Mouse (Mus musculus): ENCODE data around the gene Car9. TPM values are rescaled to one million over a fixed set of nuclear protein-coding genes. Genes with fewer than 3 reads are reported as not detected.
"Not testable (repeated sequence)": the region's sequence is repeated elsewhere in the genome, so short reads cannot be mapped to it uniquely, and the experiment has no call there.

Car9 gene
- total RNA-seq (2022) = under 1 TPM in 1 of 4 experiments, not detected in 3; 0.65 TPM

DNA sequence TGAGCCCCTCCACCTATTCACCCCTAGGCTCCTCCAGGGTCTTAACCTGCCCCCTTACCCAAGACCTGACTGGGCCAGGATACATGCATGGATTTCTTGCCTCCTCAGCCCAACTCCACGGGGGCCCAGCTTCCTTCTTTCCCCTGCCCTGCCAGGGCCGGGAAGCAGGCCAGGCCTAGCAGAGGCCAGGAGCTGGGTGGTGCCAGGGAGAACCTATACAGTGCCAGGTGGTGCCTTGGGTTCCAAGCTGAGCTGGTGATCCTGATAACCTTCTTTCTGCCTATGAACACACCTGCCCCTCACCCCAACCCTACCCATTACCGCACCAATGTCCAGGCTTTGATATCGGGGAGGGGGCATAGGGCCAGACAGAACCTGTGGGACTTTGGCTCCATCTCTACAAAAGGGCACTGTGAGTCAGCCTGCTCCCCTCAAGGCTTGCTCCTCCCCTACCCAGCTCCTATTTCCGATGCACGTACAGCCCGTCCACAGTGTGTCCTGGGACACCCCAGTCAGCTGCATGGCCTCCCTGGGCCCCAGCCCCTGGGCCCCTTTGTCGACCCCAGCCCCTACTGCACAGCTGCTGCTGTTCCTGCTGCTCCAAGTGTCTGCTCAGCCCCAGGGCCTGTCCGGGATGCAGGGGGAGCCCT is at the start of gene Car9:
Car9 (plus strand) TSS at position 431 of the 650 bp plus-strand sequence.
- DNase-seq (ENCODE audit: low spot score in 2 of 2) = no peak

DNA sequence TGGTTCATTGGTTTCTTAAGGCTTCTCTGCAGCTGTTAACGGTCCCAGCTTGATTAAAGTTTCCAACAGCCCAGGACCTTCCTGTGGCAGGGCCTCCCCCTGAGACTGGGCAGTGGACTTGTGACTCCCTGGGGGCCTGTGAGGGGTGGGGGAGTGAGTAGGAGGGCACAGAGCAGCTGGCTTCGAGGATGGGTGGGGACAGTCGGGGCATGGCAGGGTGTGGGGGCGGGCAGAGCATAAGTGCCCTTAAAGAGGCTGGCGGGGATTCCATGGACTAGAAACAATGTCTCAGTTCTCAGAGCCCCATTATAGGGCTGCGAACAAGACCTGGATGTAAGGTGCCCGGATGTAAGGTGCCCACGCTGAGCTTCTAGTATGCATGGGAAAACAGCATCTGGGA is 49.6 kb upstream of the Car9 start:
- no peak for DNase-seq (ENCODE audit: low spot score in 2 of 2)

DNA sequence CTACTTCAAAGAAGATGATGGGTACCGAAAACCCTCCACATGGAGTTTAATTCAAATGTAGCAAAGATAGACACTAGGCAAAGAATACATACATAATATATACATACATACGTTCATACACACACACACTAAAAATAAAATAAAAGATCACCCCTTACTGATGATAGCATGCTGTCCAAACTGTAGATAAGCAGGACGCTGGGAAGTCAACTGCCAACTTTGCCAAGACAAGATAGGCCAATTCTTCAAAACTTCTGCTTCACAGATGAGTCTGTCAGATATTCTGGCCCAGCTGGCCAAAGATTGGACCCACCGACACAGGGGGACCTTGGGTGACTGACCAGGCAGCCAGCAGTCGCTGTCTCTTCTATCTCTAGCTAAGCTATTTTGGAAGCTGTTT is 43.7 kb upstream of the Car9 start:
- no peak for DNase-seq (ENCODE audit: low spot score in 2 of 2)

DNA sequence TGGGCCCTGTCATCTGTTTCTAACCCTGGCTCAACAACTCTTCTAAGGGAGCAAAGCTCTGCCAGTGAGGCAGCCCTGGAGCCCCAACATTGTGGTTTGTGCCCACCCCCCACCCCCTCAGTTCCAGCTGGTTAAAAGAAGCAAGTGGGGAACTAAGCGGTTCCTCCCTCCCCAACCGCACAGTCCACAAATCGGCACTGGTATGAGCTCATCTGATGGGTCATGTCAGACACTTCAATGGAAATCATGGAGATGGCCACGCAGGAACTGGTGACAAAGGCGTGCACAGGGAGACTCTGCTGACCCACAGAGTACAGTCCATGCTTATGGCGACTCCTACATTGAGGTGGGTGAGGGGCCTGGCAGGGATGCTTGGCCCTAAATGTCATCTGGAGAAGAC is 40.8 kb upstream of the Car9 start:
- no peak for DNase-seq (ENCODE audit: low spot score in 2 of 2)

DNA sequence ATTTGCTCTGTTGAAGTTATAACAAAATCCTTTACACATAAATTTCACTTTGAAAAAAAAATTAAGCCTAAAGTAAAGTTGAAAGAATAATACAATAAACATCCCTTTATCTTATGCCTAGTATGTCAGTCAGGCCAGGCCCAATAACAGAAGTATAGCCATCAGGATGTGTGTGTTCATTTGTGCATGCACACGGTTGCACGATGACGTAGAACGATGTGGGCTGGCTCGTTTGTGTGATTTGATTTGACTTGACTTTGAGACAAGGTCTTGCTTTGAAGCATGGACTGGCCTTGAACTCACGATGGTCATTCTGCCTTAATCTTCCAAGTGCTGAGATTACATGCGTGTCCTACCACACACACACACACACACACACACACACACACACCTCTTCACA is 39.9 kb upstream of the Car9 start:
- DNase-seq (ENCODE audit: low spot score in 2 of 2) = no peak

DNA sequence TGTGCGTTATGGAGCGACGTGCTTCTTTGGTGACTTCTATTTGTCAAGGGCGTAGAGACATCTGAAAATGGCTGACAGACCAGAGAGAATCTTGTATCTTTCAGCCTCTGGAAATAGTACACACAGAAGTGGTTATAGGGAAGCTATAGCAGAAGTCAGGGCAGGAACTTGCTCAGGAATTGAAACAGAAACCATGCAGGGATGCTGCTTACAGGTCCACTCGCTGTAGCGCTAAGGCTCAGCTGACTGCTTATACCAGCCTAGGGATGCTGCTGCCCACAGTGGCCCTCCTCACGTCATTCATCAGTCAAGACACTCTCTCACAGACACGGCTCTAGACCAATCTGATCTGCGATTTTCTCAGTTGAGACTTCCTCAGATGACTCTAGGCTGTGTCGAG is 36.5 kb upstream of the Car9 start:
- DNase-seq (ENCODE audit: low spot score in 2 of 2) = no peak

DNA sequence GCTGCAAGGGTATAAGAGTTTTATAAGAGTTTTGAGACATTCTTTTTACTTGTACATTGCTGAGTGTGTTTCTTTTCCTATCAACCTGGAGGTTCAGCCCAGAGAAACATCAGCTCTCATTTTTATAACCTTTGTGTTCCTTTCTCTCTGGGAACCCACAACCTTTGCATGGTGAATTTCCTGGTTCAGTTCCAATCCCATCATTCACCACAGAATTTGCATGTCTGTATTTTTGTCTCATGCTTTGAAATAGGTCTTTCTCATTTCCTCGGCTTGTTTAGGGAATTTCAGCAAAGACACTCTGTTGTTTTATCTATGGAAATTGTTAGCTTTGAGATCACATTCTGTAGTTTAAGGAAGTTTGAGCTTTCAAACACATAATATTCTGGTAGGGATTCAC is 33.1 kb upstream of the Car9 start:
- no peak for DNase-seq (ENCODE audit: low spot score in 2 of 2)

DNA sequence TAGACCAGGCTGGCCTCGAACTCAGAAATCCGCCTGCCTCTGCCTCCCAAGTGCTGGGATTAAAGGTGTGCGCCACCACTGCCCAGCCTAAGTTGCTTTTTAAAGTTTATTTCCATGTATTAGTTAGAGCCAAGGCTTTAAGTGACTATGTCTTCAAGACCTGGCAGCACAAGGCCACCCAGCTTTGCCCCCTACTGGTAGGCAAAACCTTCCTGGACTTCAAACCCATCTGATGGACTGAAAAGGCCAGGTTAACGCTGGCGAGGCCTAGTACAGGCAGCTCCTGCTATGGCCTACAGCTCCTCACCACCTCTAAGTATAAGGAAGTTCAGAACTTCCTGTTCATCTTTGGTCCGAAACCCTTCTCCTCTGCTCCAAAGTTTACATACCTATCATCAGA is 30.2 kb upstream of the Car9 start:
- no peak for DNase-seq (ENCODE audit: low spot score in 2 of 2)

DNA sequence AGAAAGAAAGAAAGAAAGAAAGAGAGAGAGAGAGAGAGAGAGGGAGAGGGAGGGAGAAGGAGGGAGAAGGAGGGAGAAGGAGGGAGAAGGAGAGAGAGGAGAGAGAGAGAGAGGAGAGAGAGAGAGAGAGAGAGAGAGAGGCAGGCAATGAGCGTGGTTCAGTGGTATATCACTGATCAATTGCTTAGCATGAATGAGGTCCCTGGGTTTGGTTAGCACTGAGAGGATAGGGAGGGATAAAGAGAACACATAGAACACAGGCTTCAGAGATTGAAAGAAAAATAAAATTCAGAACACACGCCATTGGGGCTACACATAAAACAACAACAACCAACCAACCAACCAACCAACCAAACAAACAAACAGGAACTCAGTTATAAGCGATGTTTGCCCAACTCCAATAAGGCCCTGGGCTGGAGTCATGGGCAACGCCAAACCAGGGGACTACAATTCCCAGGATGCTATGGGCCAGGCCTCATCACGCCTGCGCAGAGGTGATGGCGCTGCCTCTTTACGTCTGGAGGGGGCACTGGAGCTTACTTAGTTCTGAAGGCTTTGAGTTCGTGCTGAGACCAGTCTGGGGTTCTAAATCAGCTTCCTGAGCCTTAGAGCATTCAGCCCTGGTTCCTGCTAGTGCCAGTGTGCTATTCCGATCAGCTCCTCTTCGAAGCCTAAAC is 28.8 kb upstream of the Car9 start:
- peak; percentile 79 to 80 for DNase-seq (ENCODE audit: low spot score in 2 of 2)

DNA sequence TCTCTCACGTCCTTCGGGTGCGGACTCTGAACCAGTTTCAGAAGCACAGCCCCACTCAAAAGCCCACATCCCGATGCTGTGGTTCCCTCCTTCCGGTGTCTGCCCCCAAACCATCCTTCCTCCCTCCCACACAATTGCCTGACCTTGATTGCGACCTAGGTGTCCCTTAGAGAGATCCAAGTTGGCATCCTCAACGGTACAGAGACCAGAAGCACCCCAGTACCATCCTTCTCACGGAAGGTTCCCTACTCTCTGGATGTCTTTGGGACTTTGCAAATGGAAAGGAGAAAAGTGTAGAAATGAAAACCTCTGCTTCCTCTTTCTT is 28.3 kb upstream of the Car9 start:
- DNase-seq (ENCODE audit: low spot score in 2 of 2) = no peak

DNA sequence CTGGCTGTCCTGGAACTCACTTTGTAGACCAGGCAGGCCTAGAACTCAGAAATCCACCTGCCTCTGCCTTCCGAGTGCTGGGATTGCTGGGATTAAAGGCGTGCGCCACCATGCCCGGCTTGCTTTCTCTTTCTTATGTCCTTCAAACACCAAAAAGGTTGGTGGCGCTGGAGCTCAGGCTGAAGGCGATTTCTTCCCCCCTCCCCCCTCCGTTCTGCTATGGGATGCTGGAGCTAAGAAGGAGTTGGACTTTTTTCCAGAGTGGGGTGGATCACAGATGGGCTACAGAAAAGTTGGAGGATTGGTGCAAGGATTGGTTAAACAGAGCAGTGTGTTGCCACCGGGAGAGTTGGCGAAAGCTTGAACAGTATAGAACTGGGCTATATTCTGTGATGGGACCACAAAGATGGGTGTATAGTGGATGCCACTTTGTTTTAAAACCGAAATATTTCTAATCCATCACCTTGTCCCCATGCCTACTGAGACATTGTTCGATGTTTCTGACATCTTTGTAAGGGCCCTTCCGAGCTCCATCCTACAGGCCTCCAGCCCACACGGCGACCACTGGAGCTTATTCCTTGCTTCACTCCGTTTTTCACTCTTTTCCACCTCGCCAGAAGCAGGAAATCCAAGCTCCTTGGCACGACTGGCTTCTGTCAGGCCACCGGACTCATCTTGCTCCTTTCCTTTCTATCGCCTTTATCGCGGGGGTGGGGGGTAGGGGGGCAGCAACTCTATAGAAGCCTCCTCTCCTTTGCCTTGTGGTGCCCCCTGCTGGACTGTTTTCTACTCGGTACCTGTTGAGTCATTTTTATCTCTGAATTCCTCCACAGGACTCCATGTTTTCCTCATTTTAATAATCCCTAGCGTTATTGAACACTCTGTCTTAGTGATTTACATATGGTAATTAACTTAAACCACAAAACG is 27.6 kb upstream of the Car9 start:
- peak in 1 of 2 experiments; percentile 32 for DNase-seq (ENCODE audit: low spot score in 2 of 2)

DNA sequence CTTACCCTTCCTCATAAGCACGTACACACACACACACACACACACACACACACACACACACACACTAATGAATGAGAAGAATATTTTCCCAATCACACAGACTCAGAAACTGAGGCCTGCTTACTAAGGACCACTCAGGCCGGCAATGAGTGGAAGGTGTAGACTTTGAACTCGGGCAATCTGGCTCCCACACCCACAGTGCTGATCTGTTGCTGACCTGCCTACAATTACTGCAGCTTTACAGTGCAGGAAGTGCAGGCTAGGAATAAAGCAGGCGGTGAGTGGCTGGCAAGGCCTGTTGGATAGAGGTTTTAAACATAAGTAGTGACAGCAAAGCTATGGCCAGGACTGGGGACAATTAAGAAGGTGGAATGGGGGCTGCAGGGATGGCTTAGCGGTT is 25.8 kb upstream of the Car9 start:
- no peak for DNase-seq (ENCODE audit: low spot score in 2 of 2)

DNA sequence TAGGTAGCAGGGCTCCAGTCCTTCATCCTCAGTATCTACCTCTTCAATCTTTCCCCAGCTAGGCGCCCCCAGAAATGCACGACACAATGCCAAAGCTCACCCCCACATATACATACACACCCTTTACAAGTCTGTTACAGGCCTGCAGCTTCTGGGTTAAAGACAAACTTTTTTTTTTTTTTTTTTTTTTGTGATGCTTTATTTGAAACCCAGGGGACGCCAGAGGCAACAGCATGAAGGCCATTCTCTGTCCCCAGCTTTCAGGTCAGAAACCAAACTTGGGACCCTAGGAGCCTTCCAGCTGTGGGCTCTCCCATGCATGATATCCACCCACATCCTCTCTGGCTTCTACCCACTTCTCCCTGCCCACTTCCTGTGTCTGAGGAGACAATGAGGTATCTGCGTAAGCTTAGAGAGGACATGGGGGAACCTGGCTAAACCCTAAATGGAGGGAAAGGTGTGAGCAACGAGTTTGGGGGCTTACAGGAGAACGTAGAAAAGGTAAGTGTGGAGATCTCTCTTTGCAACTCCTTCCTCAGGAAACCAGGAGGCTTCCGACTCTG is 24.8 kb upstream of the Car9 start:
- DNase-seq (ENCODE audit: low spot score in 2 of 2) = no peak

DNA sequence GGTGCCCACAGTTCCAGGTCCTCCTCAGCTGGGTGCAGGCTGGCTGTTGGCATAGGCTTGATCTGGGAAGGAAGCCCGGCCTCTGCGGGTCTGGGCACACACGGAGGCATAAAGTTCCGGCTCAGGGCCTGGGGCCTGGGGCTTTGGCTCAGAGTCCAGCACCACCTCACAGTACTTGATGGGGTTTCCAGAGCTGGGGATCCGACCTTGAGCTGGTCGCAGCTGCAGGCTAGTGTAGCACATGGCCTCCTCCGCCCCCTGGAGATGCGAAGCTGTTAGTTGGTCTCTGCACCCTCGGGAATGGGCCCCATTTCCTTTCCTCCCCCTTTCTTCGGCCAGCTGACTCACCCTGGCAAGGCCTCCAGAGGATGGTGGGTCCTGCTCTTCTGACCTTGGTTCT is 24.2 kb upstream of the Car9 start:
- no peak for DNase-seq (ENCODE audit: low spot score in 2 of 2)

DNA sequence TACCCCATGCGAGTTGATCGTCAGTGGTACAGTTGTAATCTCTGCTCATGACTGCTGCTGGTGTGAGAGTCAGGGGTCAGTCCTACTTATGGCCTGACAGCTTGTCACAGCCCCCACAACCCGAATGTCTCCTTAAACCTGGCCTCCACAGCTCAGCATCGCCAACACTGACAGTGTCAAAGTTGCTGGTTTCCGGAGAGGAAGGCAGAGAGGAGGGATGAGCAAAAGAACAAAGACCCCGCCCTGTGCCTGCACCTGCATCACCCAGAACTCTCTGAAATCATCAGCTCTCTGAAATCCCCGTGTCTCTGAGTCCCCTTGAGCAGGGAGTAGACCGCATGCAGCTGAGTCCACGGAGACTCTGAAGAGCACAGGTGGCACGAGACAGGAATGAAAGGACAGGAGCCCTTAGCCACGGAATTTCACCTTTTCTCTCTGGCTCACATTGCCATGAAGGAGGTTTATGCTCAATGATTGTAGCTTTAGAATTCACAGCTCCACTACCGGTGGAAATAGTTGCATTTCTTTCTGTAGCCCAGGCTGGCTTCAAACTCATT is 23.2 kb upstream of the Car9 start, which contains the start of gene Sit1:
Sit1 (minus strand) TSS at position 200 of the 557 bp plus-strand sequence.
- no peak for DNase-seq (ENCODE audit: low spot score in 2 of 2)

DNA sequence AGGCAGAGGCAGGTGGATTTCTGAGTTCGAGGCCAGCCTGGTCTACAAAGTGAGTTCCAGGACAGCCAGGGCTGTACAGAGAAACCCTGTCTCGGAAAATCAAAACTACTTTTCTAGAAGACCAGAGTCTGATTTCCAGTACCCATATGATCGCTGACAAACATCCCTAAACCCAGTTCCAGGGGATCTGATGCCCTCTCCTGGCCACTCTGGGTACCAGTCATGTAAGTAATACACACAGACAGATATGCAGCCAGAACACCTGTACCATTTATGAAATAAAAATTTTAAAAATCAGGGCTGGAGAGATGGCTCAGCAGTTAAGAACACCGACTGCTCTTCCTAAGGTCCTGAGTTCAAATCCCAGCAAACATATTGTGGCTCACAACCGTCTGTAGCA is 21.1 kb upstream of the Car9 start:
- DNase-seq (ENCODE audit: low spot score in 2 of 2) = not testable (repeated sequence)

DNA sequence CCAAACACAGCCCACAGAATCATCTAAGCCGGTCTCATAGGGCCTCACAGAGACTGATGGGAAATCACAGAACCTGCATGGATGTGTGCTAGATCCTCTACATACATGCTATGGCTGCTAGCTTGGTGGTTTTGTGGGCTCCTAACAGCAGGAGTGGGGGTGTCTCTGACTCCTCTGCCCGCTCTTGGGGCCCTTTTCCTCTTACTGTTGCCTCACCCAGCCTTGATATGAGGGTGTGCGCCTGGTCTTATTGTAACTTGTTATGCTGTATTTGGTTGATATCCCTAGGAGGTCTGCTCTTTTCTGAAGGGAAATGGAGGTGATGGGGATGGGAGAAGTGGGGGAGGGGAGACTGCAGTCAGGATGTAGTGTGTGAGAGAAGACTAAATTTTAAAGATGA is 17.2 kb upstream of the Car9 start:
- no peak for DNase-seq (ENCODE audit: low spot score in 2 of 2)

DNA sequence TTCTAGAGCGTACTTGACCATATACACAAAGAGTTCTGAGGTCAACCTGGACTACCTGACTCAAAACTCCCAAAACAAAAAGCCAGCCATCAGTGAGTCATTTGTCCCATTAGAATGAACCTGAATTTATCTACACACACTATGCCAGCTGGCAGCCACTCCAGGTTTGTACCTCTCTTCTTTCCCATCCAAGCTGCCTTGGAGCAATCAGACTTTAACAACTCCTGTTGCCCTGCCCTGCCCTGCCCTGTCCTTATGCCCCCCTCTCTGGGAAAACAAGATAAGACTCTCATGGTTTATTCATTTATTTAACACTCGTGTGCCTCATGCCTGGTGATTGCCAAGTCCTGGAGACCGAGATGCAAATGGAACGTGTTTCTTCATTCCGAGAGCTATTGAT is 16.0 kb upstream of the Car9 start:
- DNase-seq (ENCODE audit: low spot score in 2 of 2) = no peak

DNA sequence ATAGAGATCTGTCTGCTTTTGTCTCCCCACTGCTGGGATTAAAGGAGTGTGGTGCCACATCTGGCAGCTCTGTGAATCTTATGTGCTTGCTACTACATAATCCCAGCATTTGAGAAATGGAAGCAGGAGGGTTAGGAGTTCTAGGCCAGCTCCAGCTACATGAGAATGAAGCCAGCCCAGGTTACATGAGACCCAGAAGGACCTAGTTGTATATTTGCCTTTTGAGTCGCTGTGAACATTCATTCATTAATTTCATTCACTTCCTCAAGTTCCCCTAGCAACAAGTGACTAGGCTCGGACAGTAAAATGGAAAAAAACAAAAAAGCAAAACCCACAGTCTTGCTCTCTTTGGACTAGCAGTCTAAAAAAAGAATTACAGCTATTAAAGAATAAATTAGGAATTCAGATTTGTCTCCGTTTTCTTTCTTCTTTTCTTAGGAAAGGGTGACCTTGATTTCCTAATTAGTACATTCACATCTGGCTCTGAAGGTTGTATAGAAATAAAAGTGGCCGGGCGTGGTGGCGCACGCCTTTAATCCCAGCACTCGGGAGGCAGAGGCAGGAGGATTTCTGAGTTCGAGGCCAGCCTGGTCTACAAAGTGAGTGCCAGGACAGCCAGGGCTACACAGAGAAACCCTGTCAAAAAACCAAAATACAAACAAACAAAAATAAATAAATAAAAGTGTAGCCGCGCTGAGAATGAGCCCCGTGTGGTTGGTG is 14.5 kb upstream of the Car9 start:
- DNase-seq (ENCODE audit: low spot score in 2 of 2) = no peak

DNA sequence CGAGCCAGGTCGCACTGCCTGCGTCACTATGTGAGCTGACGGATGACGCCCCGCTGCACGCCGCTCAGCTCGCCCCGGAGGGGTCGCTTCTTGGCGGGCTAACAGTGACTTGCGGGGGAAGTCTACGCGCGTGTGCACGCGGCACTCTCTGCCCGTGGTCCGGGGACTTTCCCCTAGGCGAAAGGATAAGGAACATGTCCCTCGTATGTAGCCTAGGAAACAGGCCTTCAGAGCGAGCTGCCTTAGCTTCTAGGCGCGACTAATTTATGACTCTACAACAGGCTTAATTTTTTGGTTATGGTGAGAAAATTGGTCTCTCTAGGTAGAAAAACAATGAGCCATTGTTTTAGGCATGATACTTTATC is 14.0 kb upstream of the Car9 start, which contains the start of gene Ccdc107:
Ccdc107 (plus strand) TSS at position 80 of the 365 bp plus-strand sequence.
- peak; percentile 94 to 97 for DNase-seq (ENCODE audit: low spot score in 2 of 2)
